Mouse (Mus musculus) layer of hippocampus, adult 11-12 months (tissue): ENCODE results near the gene Tspo2.
"Not testable (repeated sequence)": the region's sequence is repeated elsewhere in the genome, so short reads cannot be mapped to it uniquely, and the experiment has no call there.

ENCODE experiments used
- DNase-seq: peaks from one replicate; pipeline ENCODE4 v3.0.0; 2022; ENCODE audit warnings: low spot score

Gene Tspo2

GRCm38 (mm10) chr17:48451353-48451675 lies at the start of gene Tspo2:
Tspo2 (minus strand) TSS chr17:48451522.
- no peak for DNase-seq

DNA sequence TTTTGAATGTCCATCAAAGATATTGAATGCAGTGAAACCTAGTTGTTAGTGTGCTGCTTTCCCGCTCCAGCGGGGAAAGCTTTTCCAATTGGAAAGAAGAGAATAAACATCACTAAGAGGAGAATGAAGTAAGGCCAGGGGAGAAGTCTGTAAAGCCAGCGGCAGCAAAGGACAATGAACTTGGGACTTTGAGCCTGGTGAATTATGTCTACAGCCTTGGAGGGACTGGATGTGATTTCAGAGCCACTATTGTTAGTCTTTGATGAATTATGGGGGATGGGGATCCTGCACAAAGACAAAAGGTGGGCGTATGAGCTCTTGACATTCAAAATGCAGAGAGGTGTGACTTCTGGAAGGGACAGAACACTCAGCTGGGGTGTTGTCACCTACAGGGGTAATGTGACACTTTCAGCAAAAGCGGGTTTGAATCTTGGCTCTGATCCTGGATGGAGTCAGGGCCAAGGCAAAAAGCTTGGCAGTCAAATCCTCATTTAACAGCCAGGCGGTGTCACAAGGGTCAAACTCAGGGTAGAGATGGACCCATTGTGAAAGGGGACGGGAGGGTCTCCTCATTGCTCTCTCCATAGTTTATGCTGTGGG lies 49.6 kb upstream of the Tspo2 start:
- no peak for DNase-seq

DNA sequence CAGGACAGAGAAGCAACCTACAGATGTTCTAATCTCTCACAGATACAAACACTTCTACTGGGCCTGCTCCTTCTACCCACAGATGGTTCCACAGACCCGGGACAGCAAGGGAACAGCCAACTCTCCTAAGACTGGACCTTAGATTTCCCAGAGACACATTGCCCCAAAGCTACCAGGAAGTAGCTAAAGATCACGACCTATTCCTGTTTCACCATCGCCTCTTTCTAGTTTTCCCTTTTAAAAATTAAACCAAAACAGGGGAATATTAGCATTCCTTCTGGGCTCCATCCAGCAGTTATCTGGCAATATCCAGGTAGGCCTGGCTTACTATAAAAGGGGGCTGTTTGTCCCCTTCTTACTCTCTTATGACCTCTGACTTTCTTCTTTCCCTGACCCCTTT lies 46.7 kb upstream of the Tspo2 start:
- no peak for DNase-seq

DNA sequence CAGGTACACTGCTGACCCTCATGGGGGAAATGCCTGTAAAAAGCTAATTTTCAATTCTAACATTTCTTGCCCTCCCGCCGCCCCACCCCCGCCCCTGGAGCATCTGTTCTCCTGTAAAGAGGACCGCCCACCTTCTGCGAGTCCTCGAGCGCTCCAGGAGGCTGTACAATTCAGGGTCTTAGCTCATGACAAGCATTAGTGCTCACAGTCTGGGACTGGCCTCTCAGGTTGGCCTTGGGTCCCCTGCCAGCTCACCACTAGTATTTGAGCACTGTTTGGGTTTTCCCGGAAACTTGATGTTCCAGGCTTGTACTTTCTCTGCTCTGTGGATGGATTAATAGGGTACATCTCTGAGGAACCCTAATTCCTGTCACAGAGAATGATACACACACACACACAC lies 42.7 kb upstream of the Tspo2 start:
- DNase-seq: no peak

DNA sequence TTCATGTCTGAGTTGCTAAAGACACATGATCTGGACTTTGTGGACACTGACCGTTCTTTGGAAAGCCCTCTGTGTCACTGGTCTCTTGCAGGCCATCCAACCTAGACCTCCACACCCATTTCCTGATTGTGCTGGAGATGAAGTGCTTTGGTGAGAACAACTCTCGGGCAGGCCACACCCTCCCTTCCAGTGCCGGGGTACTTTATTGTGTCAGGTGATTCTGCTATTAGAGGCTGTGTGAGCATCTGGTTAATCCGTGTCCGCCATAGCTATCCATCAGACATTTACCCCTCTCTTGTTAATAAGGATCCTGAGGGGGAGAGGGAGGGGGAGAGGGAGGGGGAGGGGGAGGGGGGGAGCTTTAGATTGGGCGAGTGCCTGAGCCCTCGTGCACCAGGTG lies 42.3 kb upstream of the Tspo2 start:
- no peak for DNase-seq

GRCm38 (mm10) chr17:48492621-48493020 lies 41.3 kb upstream of the Tspo2 start:
- DNase-seq: no peak

- DNase-seq: no peak
Measured at GRCm38 (mm10) chr17:48489466-48489865, 38.1 kb upstream of the Tspo2 start.

- no peak for DNase-seq
Measured at GRCm38 (mm10) chr17:48484191-48484590, 32.9 kb upstream of the Tspo2 start.

DNA sequence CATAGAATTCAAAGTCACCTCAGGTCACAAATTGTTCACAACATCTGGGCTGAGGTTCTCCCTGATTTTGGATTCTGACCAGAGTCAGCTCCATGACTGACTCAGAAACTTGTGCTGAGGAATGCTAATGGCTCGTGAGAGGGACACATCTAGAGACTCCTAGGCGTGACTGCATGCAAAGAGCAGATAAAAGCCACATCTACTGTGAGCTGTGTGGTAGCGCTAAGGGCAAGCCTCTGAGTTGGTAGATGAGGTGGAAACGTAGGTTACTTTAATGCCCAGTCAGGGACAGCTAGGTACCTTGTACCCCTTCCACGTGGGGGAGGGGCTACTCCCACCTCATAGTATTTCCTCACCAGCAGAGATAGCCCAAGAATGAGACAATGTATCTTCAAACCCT lies 32.4 kb upstream of the Tspo2 start:
- no peak for DNase-seq

DNA sequence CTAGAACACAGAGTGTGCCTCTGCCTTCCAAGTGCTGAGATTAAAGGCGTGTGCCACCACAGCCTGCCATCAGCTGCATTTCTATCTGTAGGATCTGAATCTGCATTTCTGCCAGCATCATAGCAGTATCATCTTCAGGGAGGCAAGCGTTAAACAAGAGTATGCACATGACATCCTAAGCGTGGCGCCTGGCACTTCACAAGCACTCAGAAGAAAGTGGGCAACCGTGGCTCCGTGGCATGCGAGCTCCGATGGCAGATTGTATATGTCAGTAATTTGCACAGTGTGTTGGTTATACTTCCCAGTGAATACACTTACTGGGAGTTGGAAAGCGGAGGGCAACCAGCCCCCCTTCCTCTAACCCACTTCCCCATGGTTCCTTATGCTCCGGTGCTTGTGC lies 28.6 kb upstream of the Tspo2 start:
- DNase-seq: no peak

DNA sequence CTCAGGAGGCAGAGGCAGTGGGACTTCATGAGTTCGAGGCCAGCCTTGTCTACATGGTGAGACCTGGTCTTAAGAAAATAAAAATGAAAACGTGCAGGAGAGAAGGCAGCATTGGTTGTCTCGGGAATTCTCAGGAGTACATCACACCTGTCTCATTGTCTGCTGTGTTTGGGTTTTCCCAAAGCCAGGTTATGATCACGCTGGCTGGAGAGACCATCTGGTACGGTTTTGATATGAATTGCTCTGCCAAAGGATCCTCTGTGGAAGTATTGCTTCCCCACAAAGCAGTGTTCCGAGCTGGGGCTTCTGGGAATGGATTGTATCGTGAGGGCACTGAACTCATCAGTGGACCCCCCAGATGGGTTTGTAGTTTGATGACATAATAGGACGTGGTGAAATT lies 24.1 kb upstream of the Tspo2 start:
- no peak for DNase-seq

GRCm38 (mm10) chr17:48474282-48474681 lies 23.0 kb upstream of the Tspo2 start:
- DNase-seq: not testable (repeated sequence)

DNA sequence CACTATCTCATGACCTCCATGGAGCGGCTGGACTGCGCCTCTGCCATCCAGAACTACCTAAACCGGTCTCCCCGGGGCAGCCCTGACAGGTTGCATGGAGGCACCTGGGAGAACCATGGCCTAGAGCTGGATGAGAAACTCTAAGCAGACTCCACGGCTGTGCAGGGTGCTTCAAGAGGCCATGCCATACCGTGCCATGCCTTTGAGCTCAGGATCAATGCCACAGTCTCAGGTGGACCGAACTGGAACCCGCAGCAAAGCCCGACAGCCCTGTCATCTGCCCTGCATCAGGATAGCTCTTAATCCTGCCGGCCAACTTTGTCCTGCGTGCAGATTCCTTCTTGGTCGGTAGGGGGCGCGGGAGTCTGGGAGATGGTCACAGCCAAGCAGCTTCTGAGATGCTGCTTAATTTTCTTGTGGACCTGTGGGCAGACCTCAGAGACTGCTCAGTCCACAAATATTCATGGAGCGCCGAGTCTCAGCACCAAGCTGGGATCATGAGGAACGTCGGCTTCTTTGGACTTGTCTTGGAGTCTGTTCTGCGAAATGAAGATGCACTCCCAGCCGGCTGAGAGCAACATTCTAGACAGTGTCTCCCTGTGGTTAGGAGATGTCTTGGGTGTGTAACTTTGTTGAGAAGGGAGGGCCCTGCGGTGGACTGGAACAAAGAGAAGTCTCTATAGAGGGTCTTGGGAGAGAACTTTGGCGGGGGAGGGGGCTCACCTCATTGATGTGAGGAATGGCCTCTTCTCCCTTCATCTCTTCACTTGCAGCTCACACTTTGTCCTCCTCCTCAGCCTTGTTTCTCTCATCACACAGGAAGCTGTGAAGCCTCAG lies 16.3 kb upstream of the Tspo2 start:
- DNase-seq: peak; percentile 85

DNA sequence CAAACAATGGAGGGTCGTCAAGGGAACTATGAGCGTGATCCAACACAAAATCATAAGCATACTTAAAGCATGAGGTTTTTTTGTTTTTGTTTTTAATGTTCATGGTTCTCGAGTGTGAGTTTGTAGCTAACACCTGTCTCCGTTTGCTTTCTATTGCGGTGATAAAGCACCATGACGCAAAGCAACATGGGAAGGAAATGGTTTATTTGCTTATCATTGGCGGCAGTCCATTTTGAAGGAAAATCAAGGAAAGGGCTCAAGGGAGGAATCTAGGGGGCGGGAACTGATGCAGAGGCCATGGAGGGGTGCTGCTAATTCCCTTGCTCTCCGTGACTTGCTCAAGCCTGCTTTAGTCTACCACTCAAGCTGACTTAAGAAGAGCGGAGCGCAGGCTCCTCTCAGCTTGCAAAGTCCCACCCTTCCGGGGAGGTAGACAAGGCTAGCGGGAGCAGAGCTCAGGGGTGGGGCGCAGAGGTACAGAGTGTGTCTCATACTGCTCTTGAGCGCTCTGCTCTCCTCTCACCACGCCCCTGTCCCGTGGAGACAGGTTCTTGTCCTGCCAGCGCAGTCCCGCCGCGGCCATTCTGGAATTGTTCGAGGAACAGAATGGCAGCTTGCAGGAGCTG lies 15.6 kb upstream of the Tspo2 start:
- DNase-seq: no peak

DNA sequence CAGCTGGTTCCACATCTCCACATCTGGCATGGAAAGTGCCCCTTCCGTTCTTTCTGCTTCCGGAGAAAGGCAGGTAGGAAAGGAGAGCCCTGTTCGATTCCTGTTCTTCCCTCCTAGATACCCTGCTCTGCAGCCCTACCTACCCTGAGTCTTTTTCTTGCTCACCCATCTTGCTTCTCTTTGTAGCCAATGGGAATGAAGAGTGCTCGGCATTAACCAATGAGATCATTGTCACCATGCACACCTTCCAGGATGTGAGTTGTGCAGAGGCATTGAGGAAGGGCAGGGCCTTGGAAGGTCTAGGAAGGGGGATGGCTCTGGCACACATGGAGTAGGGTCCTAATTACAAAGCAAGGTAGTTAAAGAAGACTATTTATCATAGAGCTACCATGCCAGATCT lies 12.1 kb upstream of the Tspo2 start:
- DNase-seq: no peak

GRCm38 (mm10) chr17:48462096-48462495 lies 10.8 kb upstream of the Tspo2 start:
- DNase-seq: no peak

DNA sequence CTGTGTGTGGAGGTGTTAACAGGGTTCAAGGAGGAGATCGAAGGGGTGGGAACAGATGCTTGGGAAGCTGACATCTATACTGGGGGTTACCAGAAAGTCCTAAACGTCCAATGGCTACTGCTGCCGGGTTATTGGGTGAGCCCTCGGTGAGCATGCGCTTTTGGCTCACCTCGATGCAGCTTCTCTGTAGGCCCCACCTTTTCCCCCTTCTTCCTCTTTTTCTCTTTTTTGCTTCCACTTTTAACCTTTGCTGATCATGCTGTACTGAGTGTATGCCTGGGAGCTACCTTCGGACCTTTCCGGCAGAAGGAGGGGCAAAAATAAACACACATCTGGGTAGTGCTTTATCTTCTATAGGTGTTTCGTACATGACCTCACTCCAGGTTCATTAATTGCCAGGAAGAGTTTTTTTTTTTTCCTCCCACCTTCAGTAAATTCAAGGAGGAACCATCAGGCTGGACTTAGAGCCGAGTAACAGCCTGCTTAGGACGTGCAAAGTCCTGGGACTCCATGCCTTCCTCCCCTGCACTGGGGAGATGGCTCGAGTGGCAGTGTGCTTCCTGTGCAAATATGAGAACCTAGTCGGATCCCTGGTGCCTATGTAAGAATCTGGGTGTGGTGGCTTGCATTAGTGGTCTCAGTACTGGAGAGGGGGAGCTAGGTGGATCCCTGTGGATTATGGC lies 6.8 kb upstream of the Tspo2 start:
- no peak for DNase-seq

- DNase-seq: no peak
Measured at GRCm38 (mm10) chr17:48455955-48456354, 4.6 kb upstream of the Tspo2 start.

DNA sequence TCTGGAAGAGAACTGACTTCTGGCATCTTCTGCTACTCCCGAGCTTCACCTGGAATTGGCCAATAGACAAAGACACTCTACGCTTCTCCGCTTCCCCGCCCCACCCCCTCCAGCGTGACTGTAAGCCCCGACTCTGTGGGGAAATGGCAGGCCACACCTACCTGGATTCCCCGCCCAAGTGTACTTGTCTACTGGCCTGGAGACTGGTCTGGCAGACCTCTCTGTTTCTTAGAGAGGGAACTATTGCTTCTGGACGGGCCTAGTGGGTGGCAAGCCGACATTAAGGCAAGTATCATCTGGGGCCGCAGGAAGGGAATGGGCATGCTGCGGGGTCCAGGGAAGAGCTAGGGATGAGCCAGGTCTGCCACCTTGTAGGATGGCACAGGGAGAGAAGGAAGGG lies 3.4 kb upstream of the Tspo2 start, which contains the start of gene Unc5cl:
TSS of gene Unc5cl (plus strand) at position 214 of the 400 bp plus-strand sequence.
- no peak for DNase-seq

- DNase-seq: no peak
Measured at GRCm38 (mm10) chr17:48454190-48454589, 2.9 kb upstream of the Tspo2 start.

DNA sequence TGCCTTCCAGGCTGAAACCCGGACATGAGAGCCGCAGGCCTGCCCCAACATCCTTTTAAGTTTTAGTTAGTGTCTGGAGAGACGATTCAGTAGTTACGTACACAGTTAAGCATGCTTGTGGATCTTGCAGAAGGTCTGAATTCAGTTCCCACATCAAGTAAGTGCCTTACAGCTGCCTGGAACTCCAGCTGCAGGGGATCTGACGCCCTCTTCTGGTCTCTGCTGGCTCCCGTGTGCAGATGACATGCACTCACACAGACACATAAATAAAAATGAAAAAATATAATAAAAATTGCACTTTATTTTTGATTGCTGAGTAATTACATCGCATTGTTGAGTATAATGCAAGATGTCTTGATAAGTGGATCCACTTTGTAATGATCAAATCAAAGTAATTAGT lies 2.2 kb upstream of the Tspo2 start:
- no peak for DNase-seq

GRCm38 (mm10) chr17:48451753-48452444 lies 577 bp upstream of the Tspo2 start:
- no peak for DNase-seq
